Mouse (Mus musculus): ENCODE measurements around the gene Tmed3.

GRCm38 (mm10) chr9:89695143-89695542, 9.7 kb downstream of the Tmed3 start:
- TF ChIP-seq HCFC1 (IDR thresholded peaks at IDR 0.05; ENCODE audit: borderline replicate concordance, insufficient read depth, low read length) (no peak), ZC3H11A (IDR thresholded peaks at IDR 0.05; ENCODE audit: borderline replicate concordance, low read depth, low read length) (no peak), MAFK (IDR thresholded peaks at IDR 0.05; ENCODE audit: insufficient read depth, low read depth, low read length) (no peak), CHD2 (IDR thresholded peaks at IDR 0.05; ENCODE audit: low read depth, low read length) (no peak), ZNF384 (IDR thresholded peaks at IDR 0.05; ENCODE audit: low read depth, low read length) (no peak)
